Mouse (Mus musculus) right cerebral cortex, adult 18-20 months (tissue): ENCODE measurements around the gene Sh3bgrl2.

Experiments used
- DNase-seq: peaks from one replicate; pipeline ENCODE4 v3.0.0; 2022; ENCODE audit warnings: mixed read lengths

Sh3bgrl2 gene

DNA sequence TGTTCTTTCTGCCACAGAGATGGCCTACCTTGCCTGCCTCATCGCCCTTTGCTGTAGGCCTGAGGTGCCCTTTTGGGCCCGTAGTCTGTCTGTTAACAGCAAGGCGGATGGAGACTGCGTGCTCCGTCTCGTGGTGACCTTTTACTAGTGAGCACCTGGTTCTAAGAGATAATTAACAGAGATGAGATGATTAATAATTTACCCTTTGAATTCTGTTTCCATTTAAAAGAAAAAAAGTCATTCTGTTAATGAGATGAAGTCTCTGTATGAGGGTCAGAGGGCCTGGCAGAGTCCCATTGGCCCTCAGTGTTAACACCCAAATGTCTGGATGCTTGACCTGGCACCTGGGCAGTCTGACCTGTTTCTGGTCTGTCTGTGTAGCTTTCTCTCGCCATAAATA lies 14.8 kb downstream of the Sh3bgrl2 start:
- DNase-seq = no peak

- no peak for DNase-seq
Measured at GRCm38 (mm10) chr9:83563808-83564549, 15.9 kb downstream of the Sh3bgrl2 start.

DNA sequence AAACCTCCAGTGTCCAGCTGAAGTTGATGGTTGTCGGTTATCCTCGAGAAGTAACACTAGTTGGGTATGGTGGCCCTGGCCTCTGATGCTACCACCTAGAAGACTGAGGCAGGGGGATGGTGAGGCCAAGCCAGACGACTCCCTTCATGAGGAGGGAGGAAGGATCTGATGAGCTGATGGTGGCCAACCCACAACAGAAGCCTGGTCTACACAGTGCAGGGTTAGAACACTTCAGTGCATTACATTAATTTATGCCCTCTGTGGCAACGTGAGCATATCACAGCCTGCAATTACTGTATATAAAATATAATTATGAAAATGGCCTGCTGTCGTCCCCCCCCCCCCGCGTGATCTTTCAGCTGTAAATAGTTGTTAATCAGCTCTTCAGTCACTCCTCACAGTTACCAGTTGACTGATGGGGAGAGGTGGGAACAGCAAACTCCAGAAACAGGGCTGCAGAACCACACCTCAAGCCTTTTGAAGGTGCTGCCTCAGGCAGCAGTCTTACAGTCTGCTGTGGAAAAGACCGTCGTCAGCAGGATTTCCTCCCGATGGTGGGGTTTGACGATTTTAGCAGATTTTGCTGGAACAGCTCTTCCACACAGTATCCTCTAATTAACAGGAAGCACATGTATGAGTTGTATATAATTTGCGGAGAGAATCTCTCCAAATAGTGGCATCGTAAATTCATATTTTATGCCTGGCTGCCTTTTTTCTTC lies 17.0 kb downstream of the Sh3bgrl2 start:
- DNase-seq = no peak

- no peak for DNase-seq
Measured at GRCm38 (mm10) chr9:83566141-83566540, 18.0 kb downstream of the Sh3bgrl2 start.

- DNase-seq = no peak
Measured at GRCm38 (mm10) chr9:83568125-83568524, 20.0 kb downstream of the Sh3bgrl2 start.

DNA sequence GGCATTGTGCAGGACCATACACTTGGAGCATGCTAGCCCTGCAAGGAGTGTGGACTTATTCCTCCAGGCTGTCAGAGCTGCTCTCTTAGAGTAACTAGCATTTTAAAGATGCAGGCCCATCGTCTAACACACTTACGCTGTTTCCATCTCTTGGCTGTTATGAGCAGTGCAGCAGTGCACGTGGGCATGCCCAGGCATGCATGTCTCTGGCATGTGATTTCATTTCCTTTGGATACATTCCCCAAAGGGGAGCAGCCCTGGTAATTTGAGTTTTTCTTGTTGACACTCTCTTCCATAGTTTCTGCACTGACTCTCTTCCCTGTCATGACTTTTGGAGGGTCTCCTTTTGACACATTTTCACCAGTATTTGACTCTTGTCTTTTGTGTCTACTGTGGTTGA lies 20.8 kb downstream of the Sh3bgrl2 start:
- DNase-seq = no peak

GRCm38 (mm10) chr9:83569898-83570297 lies 21.8 kb downstream of the Sh3bgrl2 start:
- no peak for DNase-seq

DNA sequence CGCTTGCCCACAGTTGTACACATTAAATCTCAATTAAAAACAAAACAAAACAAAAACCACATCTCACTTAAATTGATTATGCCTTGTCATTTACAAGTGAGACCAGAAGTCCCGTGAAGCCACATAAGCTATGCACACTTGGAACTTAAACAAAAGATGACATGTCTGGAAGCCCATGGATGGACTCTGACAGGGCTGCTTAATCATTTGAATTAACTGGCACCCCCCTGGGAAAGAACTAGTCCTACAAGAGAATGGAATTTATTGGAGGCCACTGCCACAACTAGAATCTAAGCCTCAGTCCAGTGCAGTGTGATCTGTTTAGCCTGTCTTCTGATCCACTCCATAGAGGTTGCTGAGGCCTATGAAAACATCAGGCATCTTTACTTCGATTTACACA lies 23.2 kb downstream of the Sh3bgrl2 start:
- no peak for DNase-seq

- no peak for DNase-seq
Measured at GRCm38 (mm10) chr9:83572326-83572725, 24.2 kb downstream of the Sh3bgrl2 start.

DNA sequence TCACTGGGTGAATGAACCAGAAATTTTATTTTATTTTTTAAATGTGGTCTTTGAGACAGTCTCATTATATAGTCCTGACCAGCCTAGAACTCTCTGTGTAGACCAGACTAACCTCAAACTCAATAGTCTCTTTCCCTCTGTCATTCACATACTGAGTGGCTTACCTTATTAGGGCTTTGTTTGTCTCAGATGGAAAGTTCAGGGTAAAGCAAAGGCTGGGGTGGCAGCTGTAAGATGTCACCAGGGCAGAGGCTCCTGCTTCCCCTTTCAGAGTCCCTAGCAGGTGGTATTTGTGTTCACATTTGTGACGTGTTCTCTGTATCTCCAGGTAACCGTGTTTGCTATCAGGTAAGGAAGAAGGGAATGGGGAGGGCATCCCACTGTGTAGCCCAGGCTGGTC lies 24.7 kb downstream of the Sh3bgrl2 start:
- DNase-seq = no peak

- DNase-seq = no peak
Measured at GRCm38 (mm10) chr9:83573588-83573987, 25.5 kb downstream of the Sh3bgrl2 start.

- no peak for DNase-seq
Measured at GRCm38 (mm10) chr9:83575403-83575802, 27.3 kb downstream of the Sh3bgrl2 start.

- DNase-seq = no peak
Measured at GRCm38 (mm10) chr9:83576018-83576688, 28.0 kb downstream of the Sh3bgrl2 start.

GRCm38 (mm10) chr9:83576689-83577057 lies 28.5 kb downstream of the Sh3bgrl2 start:
- DNase-seq = peak; percentile 19

- DNase-seq = no peak
Measured at GRCm38 (mm10) chr9:83577260-83577659, 29.1 kb downstream of the Sh3bgrl2 start.

DNA sequence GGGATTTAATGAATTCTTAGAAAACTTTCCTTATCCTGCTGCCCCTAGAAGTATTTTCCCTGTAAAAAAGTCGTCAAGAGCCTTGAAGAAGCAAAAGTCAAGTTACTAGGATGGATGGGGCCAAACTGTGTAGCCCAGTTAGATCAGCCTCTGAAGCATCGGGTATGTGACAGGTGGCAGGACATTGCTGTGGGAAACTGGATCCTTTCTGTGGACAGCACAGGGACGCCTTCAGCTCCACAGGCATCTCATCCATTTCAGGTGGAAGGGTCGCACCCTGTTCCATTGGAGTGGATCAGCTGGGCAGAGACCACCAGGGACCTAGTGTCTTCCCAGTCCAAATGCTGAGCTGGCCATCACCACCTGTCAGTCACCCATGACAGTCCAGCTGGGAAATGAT lies 30.9 kb downstream of the Sh3bgrl2 start:
- no peak for DNase-seq

GRCm38 (mm10) chr9:83582748-83583147 lies 34.6 kb downstream of the Sh3bgrl2 start:
- DNase-seq = no peak

DNA sequence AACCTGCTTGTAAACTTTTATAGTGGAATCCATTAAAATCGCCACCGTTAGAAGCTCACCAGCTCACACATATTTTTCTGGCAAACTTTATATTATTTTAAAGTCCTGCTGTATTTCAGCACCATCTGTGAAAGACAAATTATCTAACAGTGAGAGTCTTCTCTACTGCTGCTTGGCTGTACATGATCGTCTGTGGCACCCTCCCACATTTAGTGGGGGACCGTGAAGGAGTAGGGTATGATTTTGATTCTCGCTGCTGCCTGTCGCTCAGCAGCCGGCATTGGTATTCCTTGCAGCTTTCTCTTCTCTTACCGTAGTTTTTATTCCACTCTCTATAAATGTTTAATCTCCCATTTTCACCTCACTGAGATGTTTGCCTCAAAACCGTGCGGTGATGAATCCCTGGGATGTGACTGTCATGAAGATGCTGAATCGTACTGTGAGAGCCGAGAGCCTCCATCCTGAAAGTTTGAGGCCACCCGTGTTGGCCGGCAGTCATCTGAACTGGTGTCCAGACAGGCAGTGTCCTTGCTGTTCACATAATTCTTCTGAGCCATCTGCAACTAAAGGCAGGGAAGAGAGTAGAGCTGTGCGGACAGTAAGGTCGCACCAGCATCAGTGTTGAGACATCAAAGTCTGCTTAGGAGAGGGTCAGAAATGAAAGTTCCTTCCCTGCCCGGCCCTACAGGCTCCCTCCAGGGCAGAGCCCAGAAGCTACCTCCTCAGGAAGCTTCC lies 38.4 kb downstream of the Sh3bgrl2 start:
- peak; percentile 43 for DNase-seq

- no peak for DNase-seq
Measured at GRCm38 (mm10) chr9:83587116-83587515, 39.0 kb downstream of the Sh3bgrl2 start.

DNA sequence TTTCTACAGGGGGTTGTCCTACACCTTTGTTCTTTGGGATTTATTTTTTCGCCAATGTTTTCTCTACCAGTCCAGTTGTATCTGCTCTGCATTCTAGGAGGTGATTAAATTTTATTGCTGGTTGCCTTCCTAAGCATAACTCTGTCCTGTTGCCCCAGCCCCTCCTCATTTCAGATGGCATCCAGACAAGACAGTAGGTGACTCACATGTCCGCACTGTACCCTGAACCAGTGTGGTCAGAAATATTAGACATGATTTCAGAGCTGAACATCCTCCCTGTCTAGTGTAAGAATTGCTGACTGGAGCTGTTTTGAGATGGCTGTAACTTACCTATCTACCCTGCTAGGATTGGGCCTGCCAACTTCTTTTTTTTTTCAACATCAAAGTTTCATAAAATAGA lies 40.9 kb downstream of the Sh3bgrl2 start:
- no peak for DNase-seq

DNA sequence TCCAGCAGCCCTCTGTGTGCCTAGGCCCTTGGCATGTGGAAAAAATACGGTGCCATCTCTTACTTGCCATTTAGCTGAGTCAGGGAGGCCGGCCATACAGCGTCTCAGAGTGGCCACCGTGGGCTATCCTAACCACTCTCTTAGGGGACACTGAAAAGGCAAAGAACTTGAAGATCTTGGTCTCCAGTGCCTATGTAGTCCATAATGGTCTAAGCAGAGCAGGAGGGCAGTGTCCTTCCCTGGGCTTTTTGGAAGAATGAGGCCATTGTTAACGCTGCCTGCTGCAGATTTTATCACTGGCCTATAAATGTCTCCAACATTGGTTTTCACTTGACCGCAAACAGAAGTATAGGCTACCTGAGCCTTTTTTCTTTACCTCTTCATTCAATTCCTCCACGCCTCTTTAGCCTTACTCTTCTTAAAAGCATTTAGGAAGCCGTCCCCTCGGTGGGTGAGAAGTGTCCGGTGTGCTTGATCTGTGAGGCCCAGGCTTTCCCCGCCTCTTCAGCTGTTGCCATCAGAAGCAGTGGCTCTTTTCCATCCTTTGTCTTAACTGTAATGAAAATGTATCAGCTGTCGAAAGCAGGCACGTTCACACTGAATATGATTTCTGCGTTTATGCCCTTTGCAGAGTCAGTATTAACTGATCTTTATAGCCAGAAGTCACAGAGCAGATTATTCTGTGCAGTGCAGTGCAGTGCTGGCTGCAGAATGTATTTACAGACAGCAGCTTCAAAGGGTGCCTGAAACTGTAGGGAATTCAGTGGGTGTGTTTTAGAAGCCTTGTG lies 41.7 kb downstream of the Sh3bgrl2 start:
- DNase-seq = no peak

- DNase-seq = no peak
Measured at GRCm38 (mm10) chr9:83591848-83592456, 43.8 kb downstream of the Sh3bgrl2 start.
